Mouse (Mus musculus) mouse embryonic stem cell (cell line): ENCODE data around the gene Vav3.
"Not testable (repeated sequence)": the region's sequence is repeated elsewhere in the genome, so short reads cannot be mapped to it uniquely, and the experiment has no call there.

Experiments
- in situ Hi-C, 2 experiments: fragments of 300-500 bp; cut with MboI; formaldehyde crosslinking; loops; 1 replicate in 1 of 2; 3 replicates in 1 of 2; pipeline ENCODE4 v1.14.3; 2019 to 2020; ENCODE audit warnings: low sequenced_read_pairs in 2 of 2, low pct_unique_long_range_greater_than_20kb in 1 of 2, mixed read lengths in 1 of 2; ENCODE audit not compliant: unreplicated experiment in 1 of 2

Gene Vav3

GRCm38 (mm10) chr3:109420403-109420802, 80.0 kb downstream of the Vav3 start:
- in situ Hi-C loops = no loop called here

- in situ Hi-C loops = no loop called here
Observed at GRCm38 (mm10) chr3:109421019-109421418, 80.6 kb downstream of the Vav3 start.

- in situ Hi-C loops = no loop called here
Observed at GRCm38 (mm10) chr3:109423440-109424079, 83.1 kb downstream of the Vav3 start.

- in situ Hi-C loops = no loop called here
Observed at GRCm38 (mm10) chr3:109431285-109431684, 90.8 kb downstream of the Vav3 start.

- in situ Hi-C loops = no loop called here
Observed at GRCm38 (mm10) chr3:109438552-109438951, 98.1 kb downstream of the Vav3 start.

- in situ Hi-C loops = no loop called here
Observed at GRCm38 (mm10) chr3:109439253-109439652, 98.8 kb downstream of the Vav3 start.

- in situ Hi-C loops = no loop called here
Observed at GRCm38 (mm10) chr3:109440001-109440400, 99.5 kb downstream of the Vav3 start.

GRCm38 (mm10) chr3:109444077-109444476, 103.6 kb downstream of the Vav3 start:
- in situ Hi-C loops = no loop called here

- in situ Hi-C loops = no loop called here
Observed at GRCm38 (mm10) chr3:109446903-109447302, 106.5 kb downstream of the Vav3 start.

- in situ Hi-C loops = not testable (repeated sequence)
Observed at GRCm38 (mm10) chr3:109448249-109448648, 107.8 kb downstream of the Vav3 start.

- in situ Hi-C loops = no loop called here
Observed at GRCm38 (mm10) chr3:109451966-109452365, 111.5 kb downstream of the Vav3 start.

GRCm38 (mm10) chr3:109454633-109455032, 114.2 kb downstream of the Vav3 start:
- in situ Hi-C loops = no loop called here

- in situ Hi-C loops = no loop called here
Observed at GRCm38 (mm10) chr3:109456340-109456739, 115.9 kb downstream of the Vav3 start.

GRCm38 (mm10) chr3:109463684-109464083, 123.2 kb downstream of the Vav3 start:
- in situ Hi-C loops = no loop called here

- in situ Hi-C loops = no loop called here
Observed at GRCm38 (mm10) chr3:109464600-109464999, 124.1 kb downstream of the Vav3 start.

GRCm38 (mm10) chr3:109466541-109466940, 126.1 kb downstream of the Vav3 start:
- in situ Hi-C loops = no loop called here

GRCm38 (mm10) chr3:109467288-109467687, 126.8 kb downstream of the Vav3 start:
- in situ Hi-C loops = no loop called here

- in situ Hi-C loops = no loop called here
Observed at GRCm38 (mm10) chr3:109469465-109469864, 129.0 kb downstream of the Vav3 start.

- in situ Hi-C loops = no loop called here
Observed at GRCm38 (mm10) chr3:109470651-109471255, 130.3 kb downstream of the Vav3 start.

GRCm38 (mm10) chr3:109476521-109476920, 136.1 kb downstream of the Vav3 start:
- in situ Hi-C loops = loop anchor here in 1 of 2 experiments (25.0 kb wide), 1 partner anchor 314 kb away; no protein-coding TSS in a partner anchor
